Mouse (Mus musculus) olfactory bulb, adult 2 months (tissue): ENCODE data around the gene Naip1. TPM values are rescaled to one million over a fixed set of nuclear protein-coding genes. Genes with fewer than 3 reads are reported as not detected.
"Not testable (repeated sequence)": the region's sequence is repeated elsewhere in the genome, so short reads cannot be mapped to it uniquely, and the experiment has no call there.

ENCODE experiments used
- H3K27ac ChIP-seq: fragments of 200-500 bp; 2 replicates; pipeline ENCODE4 v1.5.1; 2012; ENCODE audit warnings: low read depth, low read length; ENCODE audit not compliant: insufficient read depth
- H3K4me1 ChIP-seq: fragments of 200-500 bp; 2 replicates; pipeline ENCODE4 v1.6.1; 2012; ENCODE audit warnings: low read length; ENCODE audit not compliant: control insufficient read depth, insufficient read depth
- H3K4me3 ChIP-seq: fragments of 200-500 bp; 2 replicates; pipeline ENCODE4 v1.5.1; 2012; ENCODE audit warnings: mild to moderate bottlenecking, low read depth, low read length, moderate library complexity; ENCODE audit not compliant: insufficient read depth
- CTCF ChIP-seq: fragments of 200-500 bp; IDR thresholded peaks from 2 replicates; pipeline ENCODE4 v1.5.1; 2012; ENCODE audit warnings: low read depth, mild to moderate bottlenecking, low read length, moderate library complexity; ENCODE audit not compliant: insufficient read depth
- POLR2A ChIP-seq: fragments of 200-500 bp; IDR thresholded peaks from 2 replicates; pipeline ENCODE4 v1.6.1; 2012; ENCODE audit warnings: mild to moderate bottlenecking, low read depth, low read length, moderate library complexity; ENCODE audit not compliant: insufficient read depth
- WGBS: fragments of 180-500 bp; shearing (Covaris S2); methylation state at CpG from one replicate; pipeline ENCODE4 v1.1.7; 2018; 5-methylcytosine and 5-hydroxymethylcytosine counted together
- polyA plus RNA-seq: library from polyadenylated mRNA; stranded (reverse); fragments of >200 nt; gene quantifications from 2 replicates; pipeline ENCODE4 v1.2.4, GENCODE M21; 2012; ENCODE audit warnings: low replicate concordance; ENCODE audit not compliant: missing spikeins, insufficient read depth, insufficient read length

Naip1 gene
- not detected in 2 replicates for polyA plus RNA-seq

DNA sequence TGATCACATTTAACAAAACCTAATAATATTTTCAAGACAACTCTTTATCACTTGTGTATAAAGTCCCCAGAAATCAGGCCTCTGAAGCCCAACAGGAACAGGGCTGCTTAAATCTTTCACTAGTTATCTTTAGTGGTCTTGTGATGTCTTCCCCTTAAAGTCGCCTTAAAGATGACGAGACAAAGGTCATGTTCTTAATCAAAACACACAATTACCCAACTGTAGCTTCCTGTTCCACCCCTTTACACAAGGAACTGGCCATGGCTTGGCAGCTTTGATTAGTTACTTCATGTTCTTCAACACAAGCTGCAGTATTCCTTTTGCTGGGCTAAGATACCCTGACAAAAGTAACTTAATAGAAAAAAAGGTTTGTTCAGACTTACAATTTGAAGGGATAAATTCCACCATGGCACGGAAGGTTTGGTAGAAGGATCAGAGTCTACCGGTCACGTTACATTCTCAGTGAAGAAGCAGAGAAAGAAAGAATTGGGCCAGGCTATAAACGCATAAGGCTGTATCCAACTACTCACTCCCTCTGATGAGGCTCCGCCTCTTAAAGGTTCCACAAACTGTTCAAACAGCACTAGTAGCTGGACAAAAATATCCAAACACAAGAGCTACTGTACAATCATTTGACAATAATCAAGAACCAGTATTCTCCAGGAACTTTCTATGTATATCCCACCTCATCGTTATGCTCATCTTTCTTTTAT is at the start of gene Naip1:
TSS of gene Naip1 (minus strand) at position 455 of the 713 bp plus-strand sequence.
- not testable (repeated sequence) for H3K4me3 ChIP-seq, H3K4me1 ChIP-seq, H3K27ac ChIP-seq
- WGBS: 83% methylated on average over 8 of the region's 8 CpGs

DNA sequence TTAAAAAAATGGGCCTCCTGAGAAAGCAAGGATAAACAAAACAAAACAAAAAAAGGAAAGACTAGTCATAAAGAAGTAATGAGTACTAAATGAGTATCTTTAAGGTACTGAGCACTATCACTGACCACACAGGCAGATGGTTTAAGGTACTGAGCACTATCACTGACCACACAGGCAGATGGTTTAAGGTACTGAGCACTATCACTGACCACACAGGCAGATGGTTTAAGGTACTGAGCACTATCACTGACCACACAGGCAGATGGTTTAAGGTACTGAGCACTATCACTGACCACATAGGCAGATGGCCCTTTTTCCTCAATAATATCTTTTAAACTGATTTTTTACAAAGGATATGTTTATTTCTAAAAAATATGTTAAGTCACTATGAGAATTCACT is 47.0 kb upstream of the Naip1 start:
- H3K4me1 ChIP-seq, H3K4me3 ChIP-seq, H3K27ac ChIP-seq: not testable (repeated sequence)

DNA sequence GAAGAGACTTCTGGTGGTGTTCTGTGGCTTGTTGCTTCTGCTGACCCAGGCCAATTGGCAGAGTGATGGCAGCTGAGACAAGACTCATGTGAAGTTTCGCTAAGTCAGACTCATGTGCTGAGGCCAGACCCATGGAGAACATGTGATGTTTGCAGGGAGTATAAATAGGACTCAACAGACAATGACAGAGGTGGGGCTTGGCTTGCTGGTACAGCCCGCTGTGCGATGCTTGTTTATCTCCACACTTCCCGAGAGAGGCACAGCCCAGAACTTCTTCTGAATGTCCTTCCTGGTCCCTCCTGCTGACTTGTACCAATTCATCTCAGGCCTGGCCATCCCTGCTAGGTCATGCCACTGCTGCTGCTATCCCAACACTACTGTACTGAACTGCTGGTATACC is 42.7 kb upstream of the Naip1 start:
- H3K4me1 ChIP-seq: no peaks in the 10 kb centered on the region
- H3K4me3 ChIP-seq: no peak overlapping the region
- 82% methylated on average over 4 of the region's 4 CpGs for WGBS
- TF ChIP-seq CTCF: no peak
- no peak for TF ChIP-seq POLR2A
- H3K27ac ChIP-seq: no peak overlapping the region

DNA sequence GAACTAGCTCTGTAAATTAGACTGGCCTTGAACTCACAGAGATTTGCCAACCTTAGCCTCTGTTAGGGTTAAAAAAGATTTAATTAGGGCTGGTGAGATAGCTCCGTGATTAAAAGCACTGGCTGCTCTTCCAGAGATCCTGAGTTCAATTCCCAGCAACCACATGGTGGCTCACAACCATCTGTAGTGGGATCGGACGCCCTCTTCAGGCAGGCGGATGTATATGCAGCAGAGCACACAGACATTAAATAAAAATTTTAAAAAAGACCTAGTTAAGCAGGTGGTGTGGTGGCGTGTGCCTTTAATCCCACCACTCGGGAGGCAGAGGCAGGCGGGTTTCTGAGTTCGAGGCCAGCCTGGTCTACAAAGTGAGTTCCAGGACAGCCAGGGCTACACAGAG is 41.7 kb upstream of the Naip1 start:
- not testable (repeated sequence) for H3K27ac ChIP-seq, H3K4me3 ChIP-seq, H3K4me1 ChIP-seq
- WGBS: 63% methylated on average over 8 of the region's 8 CpGs

DNA sequence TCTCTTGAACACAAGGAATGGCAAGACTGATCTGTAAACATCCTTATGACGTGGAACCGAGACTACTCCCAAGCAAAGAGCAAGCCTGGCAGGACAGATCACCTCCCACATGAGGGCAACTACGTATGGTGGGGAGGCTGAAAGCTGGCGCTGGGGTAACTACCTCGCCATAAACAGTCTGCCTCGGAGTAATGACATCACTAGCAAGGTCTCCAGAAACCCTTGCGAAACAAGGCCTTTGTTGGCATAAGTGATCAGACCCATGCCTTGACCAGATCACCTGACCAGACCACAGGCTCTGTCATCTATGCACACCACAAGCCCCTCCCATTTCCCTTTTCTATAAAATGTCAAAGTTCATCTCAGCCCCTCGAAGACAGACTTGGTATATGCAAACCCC is 40.6 kb upstream of the Naip1 start:
- 77% methylated on average over 8 of the region's 8 CpGs for WGBS
- TF ChIP-seq CTCF (no peak), POLR2A (no peak)
- no peak overlapping the region for H3K4me3 ChIP-seq
- H3K27ac ChIP-seq: no peak overlapping the region
- peaks cover 2% of the 10 kb centered on the region; the same call in 1 of the 2 replicates for H3K4me1 ChIP-seq

DNA sequence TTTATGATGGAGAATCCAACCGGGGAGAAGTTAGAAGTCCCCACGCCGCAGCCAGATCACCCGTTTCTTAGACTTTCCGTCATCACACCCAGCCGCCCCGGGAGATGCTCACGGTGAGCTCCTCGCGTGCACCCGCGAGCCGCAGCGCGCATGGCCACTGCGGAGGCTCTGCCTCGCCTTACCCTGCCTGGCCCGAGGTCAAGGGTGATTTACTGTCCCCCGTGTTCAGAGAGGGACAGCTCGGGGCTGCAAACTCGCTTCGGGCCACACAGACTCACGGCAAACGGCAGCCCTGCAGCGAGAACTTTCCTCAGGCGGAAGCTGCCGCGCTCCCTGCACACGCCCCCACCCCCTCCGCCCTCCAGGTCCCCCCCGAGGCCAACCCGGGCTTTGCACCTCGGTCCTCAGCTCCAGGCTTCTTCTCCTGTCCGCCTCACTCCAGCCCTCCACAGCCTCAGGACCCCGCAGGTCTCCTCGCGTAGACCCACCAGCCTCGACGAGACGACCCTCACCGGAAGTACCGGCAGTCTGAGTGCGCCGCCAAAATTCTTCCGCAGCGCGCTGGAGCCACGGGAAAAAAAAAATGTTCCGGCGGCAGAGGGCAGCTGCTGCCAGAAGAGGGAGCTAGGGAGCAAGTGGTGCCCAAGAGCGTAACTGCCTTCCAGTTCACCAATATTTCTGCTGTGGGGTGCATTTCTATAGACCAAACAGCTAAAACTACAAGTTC is 39.6 kb upstream of the Naip1 start, which contains the start of gene Gtf2h2:
TSS of gene Gtf2h2 (minus strand) at position 519 of the 727 bp plus-strand sequence.
- under 1% methylated on average over 50 of the region's 51 CpGs for WGBS
- peaks cover 3% of the 10 kb centered on the region; the same call in 1 of the 2 replicates for H3K4me1 ChIP-seq
- TF ChIP-seq POLR2A: no peak; the same call in 1 of the 2 replicates
- peak; percentile 90 for TF ChIP-seq CTCF
- peak within 1 kb of the TSS; percentile 95 for H3K4me3 ChIP-seq
- peak within 1 kb of the TSS; percentile 52; the same call in 1 of the 2 replicates for H3K27ac ChIP-seq

DNA sequence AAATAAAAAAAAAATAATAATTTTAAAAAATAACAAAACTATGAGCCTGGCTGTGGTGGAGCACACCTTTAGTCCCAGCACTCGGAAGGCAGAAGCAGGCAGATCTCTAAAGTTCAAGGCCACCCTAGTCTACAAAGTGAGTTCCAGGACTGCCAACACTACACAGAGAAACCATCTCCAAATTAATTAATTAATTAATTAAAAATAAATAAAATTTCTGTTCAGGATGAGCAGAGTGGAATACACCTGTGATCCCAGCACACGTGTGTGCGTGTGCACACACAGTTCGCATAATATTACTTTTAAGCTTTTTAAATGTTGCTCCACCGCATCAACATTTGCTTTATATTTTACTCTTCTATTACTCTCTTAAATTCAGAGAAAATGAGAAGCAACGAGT is 39.0 kb upstream of the Naip1 start:
- WGBS: 15% methylated on average over 6 of the region's 6 CpGs
- Histone ChIP-seq H3K4me1 (peaks cover 3% of the 10 kb centered on the region; the same call in 1 of the 2 replicates), H3K27ac (no peak overlapping the region), H3K4me3 (peak overlapping the region; percentile 95)
- no peak for TF ChIP-seq CTCF
- no peak for TF ChIP-seq POLR2A

DNA sequence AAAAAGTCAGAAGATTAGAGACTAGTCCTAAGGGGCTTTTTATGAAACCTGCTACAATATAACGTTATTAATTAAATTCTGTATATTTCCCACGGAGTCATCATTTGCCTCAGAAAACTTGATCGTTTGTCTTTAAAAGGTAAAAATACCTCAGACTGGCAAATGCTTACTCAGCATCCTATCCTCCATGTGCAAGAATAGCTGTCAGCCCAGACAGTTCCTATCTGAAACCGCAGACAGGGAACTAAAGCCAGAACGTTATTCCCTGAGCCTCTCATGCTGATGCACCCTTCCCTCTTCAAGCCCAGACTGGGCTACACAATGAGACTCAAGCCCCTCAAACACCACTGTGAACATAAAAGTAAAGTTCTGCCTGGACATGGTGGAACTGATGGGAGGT is 37.8 kb upstream of the Naip1 start:
- H3K27ac ChIP-seq: no peak overlapping the region
- no peak for TF ChIP-seq CTCF
- TF ChIP-seq POLR2A: no peak
- 88% methylated on average over 5 of the region's 5 CpGs for WGBS
- no peak overlapping the region for H3K4me3 ChIP-seq
- H3K4me1 ChIP-seq: peaks cover 3% of the 10 kb centered on the region; the same call in 1 of the 2 replicates

DNA sequence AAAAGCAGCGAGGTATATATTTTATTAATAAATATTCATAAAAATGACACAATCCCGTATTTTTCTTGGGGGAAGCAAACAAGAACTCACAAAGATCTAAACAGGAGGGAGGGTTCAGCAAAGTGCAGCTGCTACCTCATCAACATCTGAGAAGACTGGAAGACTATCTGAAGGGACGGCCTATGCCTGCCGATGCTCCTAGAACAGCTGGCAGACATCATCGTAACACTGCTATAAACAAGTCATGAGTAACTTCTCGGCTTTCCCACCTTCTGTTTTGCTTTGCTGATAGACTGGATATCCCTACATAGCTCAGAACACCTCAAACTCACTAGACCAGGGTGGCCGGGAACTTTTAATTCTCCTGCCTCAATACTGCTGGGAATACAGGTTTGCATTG is 30.9 kb upstream of the Naip1 start:
- no peak overlapping the region for H3K4me3 ChIP-seq
- WGBS: 97% methylated on average over 7 of the region's 7 CpGs
- H3K27ac ChIP-seq: no peak overlapping the region
- TF ChIP-seq CTCF: no peak
- no peak for TF ChIP-seq POLR2A
- peaks cover 3% of the 10 kb centered on the region; the same call in 1 of the 2 replicates for H3K4me1 ChIP-seq
